Mouse (Mus musculus): ENCODE measurements at regions not wholly inside any gene's neighbourhood (a gene's known extent, or its start where the extent isn't known, plus 50 kb on each side); places are given as distances from the start of the nearest gene placed in this dataset.
A peak's percentile ranks its signal among the peaks of the same experiment; 100 is the strongest.
"Not testable (repeated sequence)": the region's sequence is repeated elsewhere in the genome, so short reads cannot be mapped to it uniquely, and the experiment has no call there.

DNA sequence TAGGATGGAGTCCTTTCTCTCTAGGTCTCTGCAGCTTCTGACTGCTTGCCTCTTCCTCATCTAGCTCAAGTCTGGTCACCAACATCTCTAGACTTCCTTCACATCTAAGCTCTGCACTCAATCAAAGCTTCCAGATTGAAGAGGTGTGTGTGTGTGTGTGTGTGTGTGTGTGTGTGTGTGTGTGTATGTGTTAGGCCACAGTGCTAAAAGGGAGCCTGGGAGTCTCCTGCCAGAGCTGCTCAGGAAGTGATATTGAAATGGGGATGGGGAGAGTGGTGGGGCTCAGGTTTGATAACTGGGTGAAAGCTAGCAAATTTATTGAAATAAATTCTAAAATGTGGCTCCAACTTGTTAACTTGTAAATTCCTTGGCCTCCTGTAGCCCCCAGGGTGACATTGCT, 73.3 kb downstream of the Gm31371 start:
- DNase-seq (ENCODE audit: low spot score), result not testable (repeated sequence)

- DNase-seq (ENCODE audit: low spot score), result peak; percentile 62
These were observed 76.5 kb downstream of the Gm31371 start for GRCm38 (mm10) chr8:19979536-19980345.

- DNase-seq (ENCODE audit: low spot score), result not testable (repeated sequence)
These were observed 77.1 kb downstream of the Gm31371 start for GRCm38 (mm10) chr8:19980346-19980726.

DNA sequence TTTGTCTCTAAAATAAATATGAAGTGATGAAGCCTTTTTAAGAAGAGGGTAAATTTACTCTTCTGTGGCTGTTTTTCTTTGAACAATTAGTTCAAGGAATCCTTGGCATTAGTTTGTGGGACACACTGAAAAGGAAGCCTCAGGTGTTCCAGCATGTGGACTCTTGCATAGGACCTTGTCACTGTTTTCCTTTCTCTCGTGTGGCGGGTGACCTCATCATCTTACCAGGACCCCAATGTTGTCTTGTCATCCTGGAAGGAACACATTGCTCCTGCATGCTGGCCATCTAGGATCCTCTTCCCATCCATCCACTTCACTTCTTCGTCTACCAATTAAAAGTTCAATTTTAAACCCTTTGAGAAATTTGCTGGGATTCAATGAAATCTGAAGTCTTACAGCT, 104.9 kb downstream of the Gm31371 start:
- not testable (repeated sequence) for DNase-seq (ENCODE audit: low spot score)

DNA sequence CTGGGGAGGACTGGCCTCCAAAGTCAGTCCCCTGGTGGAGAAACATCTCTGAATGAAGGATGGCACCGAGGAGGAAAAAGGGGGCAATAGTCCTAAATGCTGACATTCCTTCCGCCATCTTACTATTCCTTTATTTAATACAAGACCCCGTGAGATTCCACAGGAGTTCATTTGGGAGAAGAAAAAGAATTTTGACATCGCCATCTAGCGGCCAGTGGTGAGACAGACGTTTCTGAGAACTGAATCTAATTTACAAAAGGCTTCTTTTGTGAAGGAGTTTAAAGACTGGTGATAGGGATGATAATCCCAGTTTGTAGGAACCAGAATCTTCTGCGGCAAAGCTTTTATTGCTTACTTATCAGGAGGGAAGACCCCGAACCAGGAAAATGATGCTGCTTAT, 107.8 kb downstream of the Gm31371 start:
- not testable (repeated sequence) for DNase-seq (ENCODE audit: low spot score)

DNA sequence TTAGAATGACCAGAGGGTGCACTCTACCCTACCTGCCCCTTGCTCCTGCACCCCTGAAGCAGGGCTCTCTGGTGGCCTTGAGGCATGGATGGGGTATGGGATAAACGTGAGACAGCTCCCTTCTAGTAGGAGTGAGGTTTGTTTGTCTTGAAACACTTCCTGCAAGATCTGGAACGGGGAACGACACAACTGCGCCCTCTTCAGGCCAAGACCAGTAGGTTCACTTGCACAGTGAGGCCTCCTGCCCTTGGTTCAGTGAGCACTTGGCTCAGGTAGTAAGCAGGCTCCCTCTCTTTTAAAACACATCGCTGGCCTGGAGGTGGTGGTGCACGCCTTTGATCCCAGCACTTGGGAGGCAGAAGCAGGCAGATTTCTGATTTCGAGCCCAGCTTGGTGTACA, 110.1 kb downstream of the Gm31371 start:
- not testable (repeated sequence) for DNase-seq (ENCODE audit: low spot score)

DNA sequence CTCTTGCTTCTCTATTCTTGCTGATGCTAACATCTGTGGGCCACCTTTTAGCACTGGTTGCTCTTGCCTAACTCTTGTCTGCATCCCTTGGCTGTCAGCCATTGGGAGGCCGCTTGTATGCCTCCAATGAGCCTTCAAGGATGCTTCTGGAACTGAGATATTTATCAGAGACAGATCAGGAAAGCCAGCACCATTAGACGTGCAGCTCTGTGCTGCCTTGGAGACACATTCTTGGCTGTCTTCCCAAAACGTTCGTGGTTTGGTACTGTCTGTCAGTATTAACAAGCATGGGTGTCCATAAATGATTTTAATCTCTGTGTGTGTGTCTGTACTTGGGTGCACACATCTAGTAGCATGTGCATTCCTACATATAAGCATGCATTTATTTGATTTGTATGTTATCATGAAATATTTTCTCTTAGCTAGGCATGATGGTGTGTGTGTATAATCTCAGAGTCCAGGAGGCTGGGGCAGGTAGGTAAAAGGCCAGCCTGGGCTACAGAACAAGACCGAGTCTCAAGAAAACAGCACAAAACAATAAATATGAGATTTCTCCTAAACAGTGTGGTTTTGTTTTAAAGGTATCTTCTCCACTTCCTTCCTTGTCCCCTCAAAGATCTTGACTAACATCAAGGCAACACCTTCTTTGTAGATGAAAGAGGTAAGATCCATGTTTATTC, 111.4 kb downstream of the Gm31371 start:
- DNase-seq (ENCODE audit: low spot score), result not testable (repeated sequence)

DNA sequence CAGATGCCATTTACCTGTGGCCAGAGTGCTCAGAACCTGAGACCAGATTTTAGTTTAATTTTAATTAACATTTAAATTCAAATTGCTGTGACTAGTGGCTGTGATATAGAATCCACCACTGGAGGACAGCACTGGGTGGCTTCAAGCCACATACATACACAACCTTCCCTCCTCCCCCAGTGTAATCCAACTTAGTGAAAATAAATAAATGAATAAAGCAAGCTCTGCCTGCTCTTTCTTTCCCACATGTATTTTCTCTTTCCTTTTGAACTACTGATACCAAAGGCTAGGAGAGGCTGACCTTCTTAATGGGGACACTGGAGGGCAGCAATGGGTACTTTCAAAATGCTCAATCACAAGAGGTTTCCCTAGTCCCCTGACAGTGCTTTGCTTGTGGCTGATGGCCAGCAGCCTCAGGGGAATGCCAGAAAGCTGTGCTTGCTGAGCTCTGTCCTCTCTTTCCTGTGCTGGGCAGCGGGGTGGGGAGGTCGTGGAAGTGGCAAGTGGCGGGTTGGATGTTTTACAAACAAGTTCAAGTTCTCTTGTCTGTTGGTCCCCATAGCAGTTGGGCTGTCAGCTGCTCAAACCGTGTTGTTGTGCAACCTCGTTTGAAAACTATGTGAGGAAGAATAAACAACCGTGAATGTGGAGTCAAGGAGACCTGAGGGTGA, 112.4 kb downstream of the Gm31371 start:
- DNase-seq (ENCODE audit: low spot score), result not testable (repeated sequence)

DNA sequence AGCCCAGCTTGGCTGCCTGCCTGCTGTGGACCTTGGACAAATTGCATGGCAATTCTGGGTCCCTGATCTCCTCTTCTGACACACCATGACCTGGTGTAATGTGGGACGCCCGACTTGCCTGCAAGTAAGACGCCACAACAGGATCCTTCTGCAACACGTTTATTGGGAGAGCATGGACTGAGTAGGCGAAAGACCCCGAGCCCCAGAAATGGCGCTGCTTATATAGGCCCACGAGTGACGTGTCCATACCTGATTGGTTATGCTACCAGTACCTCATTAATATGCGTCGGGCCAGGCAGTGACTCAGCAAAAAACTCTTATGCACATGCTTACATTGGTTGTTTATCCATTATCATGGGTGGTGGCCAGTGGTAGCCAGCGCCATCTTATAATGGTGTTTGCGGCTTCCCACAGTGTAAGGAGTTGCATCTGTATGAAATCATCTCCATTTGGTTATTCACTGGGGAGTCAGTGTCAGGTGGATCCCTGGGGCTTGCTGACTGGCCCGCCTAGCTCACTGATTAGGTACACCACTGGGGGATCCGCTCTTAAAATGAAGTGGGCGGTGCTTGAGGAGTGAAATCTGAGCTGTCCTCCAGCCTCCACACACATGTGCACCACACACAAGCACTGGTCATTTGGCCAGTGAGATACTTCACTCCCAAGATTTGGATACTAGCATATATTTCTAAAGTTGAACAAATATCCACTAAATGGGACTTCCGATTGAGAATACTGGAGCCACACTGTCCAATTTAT, 113.1 kb downstream of the Gm31371 start:
- DNase-seq (ENCODE audit: low spot score), result peak; percentile 55

- DNase-seq (ENCODE audit: low spot score), result not testable (repeated sequence)
These were observed 122.3 kb downstream of the Gm31371 start for GRCm38 (mm10) chr8:20025521-20025920.

GRCm38 (mm10) chr8:20027956-20028355, 124.8 kb downstream of the Gm31371 start:
- not testable (repeated sequence) for DNase-seq (ENCODE audit: low spot score)

DNA sequence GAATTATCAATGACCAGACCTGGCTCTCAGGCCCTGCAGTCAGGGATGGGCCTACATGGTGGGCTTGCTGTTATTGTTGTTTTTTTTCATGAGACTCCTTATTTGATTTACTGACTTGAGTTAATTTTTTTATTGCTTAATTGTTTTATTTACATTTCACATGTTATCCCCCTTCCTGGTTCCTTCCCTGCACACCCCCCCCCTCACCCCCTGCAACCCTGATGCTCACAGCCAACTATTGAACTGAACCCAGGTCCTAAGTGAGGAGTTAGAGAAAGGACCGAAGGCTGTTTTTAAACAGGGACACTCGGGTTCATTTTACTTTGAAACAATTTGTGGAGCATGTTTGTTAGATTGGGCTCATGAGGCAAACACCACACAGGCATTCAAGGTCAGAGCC, 126.9 kb downstream of the Gm31371 start:
- DNase-seq (ENCODE audit: low spot score), result not testable (repeated sequence)

- not testable (repeated sequence) for DNase-seq (ENCODE audit: low spot score)
These were observed 154.4 kb downstream of the Gm31371 start for GRCm38 (mm10) chr8:20057626-20058025.

DNA sequence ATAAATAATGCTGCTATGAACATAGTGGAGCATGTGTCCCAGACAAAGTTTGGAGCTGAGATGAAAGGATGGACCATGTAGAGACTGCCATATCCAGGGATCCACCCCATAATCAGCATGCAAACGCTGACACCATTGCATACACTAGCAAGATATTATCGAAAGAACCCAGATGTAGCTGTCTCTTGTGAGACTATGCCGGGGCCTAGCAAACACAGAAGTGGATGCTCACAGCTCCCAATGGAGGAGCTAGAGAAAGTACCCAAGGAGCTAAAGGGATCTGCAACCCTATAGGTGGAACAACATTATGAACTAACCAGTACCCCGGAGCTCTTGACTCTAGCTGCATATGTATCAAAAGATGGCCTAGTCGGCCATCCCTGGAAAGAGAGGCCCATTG, 194.9 kb downstream of the Gm31371 start:
- not testable (repeated sequence) for DNase-seq (ENCODE audit: low spot score)

GRCm38 (mm10) chr8:20100241-20100640, 197.0 kb downstream of the Gm31371 start:
- not testable (repeated sequence) for DNase-seq (ENCODE audit: low spot score)

- DNase-seq (ENCODE audit: low spot score), result not testable (repeated sequence)
These were observed 199.2 kb downstream of the Gm31371 start for GRCm38 (mm10) chr8:20102374-20102773.

DNA sequence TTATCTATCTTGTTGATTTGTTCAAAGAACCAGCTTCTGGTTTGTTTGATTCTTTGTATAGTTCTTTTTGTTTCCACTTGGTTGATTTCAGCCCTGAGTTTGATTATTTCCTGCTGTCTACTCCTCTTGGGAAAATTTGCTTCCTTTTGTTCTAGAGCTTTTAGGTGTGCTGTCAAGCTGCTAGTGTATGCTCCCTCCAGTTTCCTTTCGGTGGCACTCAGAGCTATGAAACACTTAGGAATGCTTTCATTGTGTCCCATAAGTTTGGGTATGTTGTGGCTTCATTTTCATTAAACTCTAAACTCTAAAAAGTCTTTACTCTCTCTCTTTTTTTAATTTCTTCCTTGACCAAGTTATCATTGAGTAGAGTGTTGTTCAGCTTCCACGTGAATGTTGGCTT, 204.0 kb downstream of the Gm31371 start:
- not testable (repeated sequence) for DNase-seq (ENCODE audit: low spot score)

DNA sequence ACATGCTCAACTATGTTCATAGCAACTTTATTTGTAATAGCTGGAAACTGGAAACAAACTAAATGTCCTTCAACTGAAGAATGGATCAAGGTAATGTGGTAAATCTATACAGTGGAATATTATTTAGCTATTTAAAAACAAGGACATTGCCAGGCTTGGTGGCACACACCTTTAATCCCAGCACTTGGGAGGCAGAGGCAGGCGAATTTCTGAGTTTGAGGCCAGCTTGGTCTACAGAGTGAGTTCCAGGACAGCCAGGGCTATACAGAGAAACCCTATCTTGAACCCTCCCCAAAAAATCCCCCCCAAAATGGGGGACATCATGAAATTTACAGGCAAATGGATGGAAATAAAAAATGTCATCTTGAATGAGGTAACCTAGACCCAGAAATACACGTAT, 213.6 kb downstream of the Gm31371 start:
- DNase-seq (ENCODE audit: low spot score), result peak; percentile 4

DNA sequence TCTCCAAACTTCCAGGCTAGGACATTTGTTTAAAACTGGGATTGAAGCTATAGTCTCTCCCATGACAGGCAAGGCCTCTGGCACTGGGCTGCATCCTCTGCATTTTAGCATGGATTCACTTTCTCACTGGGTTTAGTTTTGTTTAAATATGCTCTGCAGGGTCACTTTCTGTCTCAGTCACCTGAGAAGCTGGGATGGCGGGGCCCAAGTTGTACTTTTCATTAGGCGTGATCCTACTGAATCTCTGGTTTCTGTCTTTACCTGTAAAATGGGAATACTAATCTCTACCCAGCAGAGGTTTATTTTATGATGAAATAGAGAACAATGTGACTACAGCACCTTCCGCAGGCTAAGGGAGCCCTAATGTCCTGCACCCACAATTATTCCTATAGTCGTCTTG, 216.4 kb downstream of the Gm31371 start:
- not testable (repeated sequence) for DNase-seq (ENCODE audit: low spot score)

DNA sequence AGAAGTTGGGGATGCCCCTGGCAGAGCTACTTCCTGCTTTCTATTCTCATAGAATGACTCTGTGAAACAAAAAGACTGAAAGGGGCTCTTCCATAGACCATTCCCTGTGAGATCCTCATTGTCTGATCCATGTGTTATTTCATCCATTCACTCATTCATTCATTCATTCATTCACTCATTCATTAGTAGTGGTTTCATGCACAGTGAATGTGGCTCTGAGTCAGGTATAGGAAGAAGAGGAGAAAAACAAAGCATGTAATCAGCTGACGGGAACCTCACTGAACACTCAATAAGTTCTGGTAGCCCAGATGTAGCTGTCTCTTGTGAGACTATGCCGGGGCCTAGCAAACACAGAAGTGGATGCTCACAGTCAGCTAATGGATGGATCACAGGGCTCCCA, 217.0 kb downstream of the Gm31371 start:
- DNase-seq (ENCODE audit: low spot score), result not testable (repeated sequence)

DNA sequence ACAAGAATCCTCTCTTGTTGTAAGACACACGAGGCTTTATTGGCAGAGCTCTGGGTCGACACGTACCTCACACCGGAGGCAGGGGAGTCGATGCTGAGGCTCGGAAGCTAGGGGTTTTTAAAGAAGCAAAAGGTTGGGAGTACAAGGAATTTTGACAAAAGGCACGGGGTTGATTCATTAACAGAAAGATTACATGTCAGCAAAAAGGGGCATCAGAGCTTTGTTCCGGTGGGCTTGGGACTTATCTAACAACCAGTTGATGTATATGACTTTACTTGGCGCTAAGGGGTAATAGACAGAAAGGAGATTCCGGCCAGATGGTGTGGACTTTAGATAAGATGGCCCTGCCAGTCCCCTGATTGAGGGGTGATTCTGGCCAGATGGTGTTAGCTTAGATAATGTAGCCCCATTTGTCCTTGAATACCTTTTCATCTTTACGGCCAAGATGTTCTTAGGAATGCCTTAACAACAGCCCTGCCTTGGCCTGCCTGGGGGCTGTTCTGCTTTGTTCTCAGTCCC, 218.3 kb downstream of the Gm31371 start:
- not testable (repeated sequence) for DNase-seq (ENCODE audit: low spot score)

Data from ovary, postnatal 36 days (tissue).